Mouse (Mus musculus): ENCODE measurements around the gene Tbxas1. TPM values are rescaled to one million over a fixed set of nuclear protein-coding genes. Genes with fewer than 3 reads are reported as not detected.
A peak's percentile ranks its signal among the peaks of the same experiment; 100 is the strongest.

Tbxas1 gene
- polyA plus RNA-seq, 1 experiment from 2014 or later, result 1.1 TPM

DNA sequence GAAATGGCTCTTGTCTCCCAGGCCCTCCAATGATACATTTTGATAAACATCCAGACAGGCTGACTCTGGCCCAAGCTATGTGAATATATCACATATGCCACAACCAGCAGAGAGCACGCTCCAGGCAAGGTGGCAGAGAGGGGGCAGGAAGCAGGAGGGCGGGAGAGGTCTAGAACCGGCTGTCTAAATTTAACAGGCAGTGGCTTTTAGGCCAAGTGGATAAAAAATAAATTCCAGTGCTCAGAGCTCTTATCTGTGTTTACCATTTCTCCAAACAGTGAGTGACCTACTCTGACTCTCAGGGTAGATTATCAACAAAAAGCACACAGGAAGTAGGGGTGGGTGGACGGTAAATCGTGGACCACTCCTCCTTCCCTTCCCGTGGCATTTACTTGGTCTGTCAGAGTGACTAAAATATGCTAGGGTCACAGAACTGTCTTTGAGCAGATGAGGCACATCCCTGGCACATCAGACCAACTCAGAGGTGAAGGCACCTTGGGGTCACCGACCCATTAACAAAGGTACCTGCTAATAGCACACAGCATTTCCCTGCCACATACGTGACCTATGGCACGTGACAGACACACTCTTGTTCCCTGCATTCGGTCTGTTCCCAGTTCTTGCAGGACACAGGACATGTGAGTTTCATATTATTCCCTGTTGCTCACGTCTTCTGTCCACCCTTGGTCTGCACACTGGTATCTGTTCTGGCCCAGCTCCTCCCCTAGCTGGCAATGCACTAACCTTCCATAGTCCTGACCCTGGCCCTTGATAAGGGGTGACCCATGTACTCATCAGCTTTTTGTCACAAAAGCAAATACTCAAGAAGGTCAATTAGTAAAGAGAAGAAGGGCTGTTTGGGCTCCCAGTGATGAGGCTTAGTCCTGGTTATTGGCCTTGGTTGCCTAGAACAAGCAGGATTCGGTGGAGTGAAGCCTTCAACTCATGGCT, 184.6 kb downstream of the Tbxas1 start:
- DNase-seq (ENCODE audit: low spot score), result no peak
- H3K27ac ChIP-seq, result no peak overlapping the region
- no peaks in the 10 kb centered on the region for H3K9me3 ChIP-seq (replicated peaks)
- H3K4me3 ChIP-seq, result no peak overlapping the region
- peaks cover 31% of the 10 kb centered on the region for H3K4me1 ChIP-seq
- no peaks in the 10 kb centered on the region for H3K27me3 ChIP-seq (ENCODE audit: low read depth, poor library complexity, severe bottlenecking)
- no peaks in the 10 kb centered on the region for H3K36me3 ChIP-seq
- WGBS, result 72% methylated on average over 12 of the region's 12 CpGs

DNA sequence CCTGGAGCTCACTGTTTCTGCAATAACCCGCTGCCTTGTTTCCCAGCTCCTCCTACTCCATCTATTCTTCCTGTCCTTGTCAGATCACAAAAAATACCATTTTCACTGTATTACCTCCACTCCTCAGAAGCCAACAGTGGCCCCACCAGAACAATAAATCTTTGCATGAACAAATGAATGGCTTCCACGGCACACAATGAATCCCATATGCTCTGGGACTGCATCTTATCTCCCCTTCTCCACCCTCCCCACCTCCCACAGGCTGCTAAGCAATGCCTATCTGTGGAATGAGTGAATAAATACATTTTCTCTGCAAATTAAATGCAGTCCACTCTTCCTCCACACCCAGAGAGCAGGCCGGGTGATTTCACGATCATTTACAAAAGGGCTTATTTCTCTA, 186.0 kb downstream of the Tbxas1 start:
- 63% methylated on average over 4 of the region's 4 CpGs for WGBS
- Histone ChIP-seq H3K27ac (no peak overlapping the region), H3K4me3 (no peak overlapping the region), H3K9me3 (replicated peaks) (no peaks in the 10 kb centered on the region), H3K4me1 (peaks cover 20% of the 10 kb centered on the region), H3K27me3 (ENCODE audit: low read depth, poor library complexity, severe bottlenecking) (no peaks in the 10 kb centered on the region), H3K36me3 (no peaks in the 10 kb centered on the region)
- no peak for DNase-seq (ENCODE audit: low spot score)

DNA sequence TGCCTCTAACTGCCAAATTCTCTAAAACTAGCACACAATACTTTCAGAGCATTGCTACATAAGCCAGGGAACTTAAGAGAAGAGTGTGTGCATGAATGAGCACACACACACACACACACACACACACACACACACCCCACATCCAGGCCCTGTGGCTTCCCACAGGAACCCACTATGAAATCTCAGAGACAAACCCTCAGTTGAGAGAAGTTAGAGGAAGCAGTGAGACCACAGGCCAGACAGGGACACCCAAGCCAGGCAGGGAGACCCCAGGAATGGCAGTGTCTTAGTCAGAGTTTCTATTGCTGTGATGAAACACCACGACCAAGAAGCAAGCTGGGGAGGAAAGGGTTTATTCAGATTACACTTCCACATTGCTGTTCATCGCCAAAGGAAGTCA, 188.3 kb downstream of the Tbxas1 start:
- DNase-seq (ENCODE audit: low spot score), result no peak
- Histone ChIP-seq H3K36me3 (no peaks in the 10 kb centered on the region), H3K9me3 (replicated peaks) (no peaks in the 10 kb centered on the region), H3K27me3 (ENCODE audit: low read depth, poor library complexity, severe bottlenecking) (no peaks in the 10 kb centered on the region), H3K27ac (no peak overlapping the region), H3K4me3 (no peak overlapping the region), H3K4me1 (peaks cover 25% of the 10 kb centered on the region)
- 61% methylated on average over 2 of the region's 2 CpGs for WGBS

DNA sequence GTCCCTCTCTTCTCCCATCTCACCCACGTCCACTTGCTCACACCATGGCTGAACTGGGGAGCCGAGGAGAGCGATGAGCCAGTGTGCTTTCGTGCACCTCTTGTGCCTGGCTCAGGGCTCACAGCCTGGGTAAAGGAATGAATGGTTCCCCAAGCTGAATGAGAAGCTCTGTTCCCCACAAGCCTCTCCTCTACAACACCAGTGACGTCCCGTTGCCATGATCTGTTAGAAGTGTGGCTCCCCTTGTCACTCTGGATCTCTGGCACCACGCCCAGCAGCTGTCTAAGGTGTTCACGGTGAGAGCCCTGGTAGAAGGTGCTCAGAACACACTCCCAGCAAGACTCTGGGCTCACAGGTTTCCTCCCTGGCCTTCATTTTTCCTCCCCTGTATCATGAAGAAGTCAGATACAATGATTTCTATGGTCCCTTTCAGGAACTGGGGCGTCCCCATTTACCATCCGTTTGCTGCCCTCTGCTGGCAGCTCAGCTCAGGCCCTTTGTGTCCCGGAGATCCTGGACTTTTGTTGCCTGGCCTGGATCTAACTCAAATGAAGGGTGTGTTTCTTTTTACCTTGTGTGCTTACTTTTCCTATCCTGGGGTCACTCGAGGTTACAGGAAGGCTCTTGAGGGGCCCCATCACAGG, 191.9 kb downstream of the Tbxas1 start:
- no peaks in the 10 kb centered on the region for H3K36me3 ChIP-seq
- H3K4me1 ChIP-seq, result peaks cover 6% of the 10 kb centered on the region; the same call in 1 of the 2 replicates
- no peak overlapping the region for H3K4me3 ChIP-seq
- no peaks in the 10 kb centered on the region for H3K27me3 ChIP-seq (ENCODE audit: low read depth, poor library complexity, severe bottlenecking)
- peak; percentile 90 for DNase-seq (ENCODE audit: low spot score)
- WGBS, result 52% methylated on average over 12 of the region's 12 CpGs
- no peaks in the 10 kb centered on the region for H3K9me3 ChIP-seq (replicated peaks)
- H3K27ac ChIP-seq, result 0 out of 2 replicates have a peak overlapping the region, but pooled peaks have one; percentile 31

DNA sequence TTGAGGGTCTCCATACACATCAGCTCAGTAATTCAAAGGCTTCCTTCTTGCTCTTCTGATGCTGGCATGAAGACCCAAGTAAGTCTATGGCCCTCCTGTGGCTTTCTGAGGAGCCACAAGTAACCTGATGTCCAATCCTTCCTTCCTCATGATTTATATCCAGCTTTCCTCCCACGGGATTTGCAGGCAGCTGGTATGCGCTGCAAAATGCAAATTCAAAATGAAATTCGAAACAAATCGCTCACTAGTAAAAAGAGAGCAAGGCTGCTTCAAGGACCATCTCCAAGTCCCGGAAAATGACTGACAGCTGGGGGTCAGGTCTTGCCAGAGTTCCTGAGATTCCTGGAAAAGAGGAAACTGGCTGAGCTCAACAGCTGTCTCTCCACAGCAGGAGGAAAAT, 197.5 kb downstream of the Tbxas1 start:
- H3K36me3 ChIP-seq, result no peaks in the 10 kb centered on the region
- no peaks in the 10 kb centered on the region for H3K27me3 ChIP-seq (ENCODE audit: low read depth, poor library complexity, severe bottlenecking)
- H3K4me1 ChIP-seq, result peaks cover 5% of the 10 kb centered on the region; the same call in 1 of the 2 replicates
- no peak overlapping the region for H3K27ac ChIP-seq
- no peak overlapping the region for H3K4me3 ChIP-seq
- no peaks in the 10 kb centered on the region for H3K9me3 ChIP-seq (replicated peaks)
- WGBS, result 72% methylated on average over 5 of the region's 5 CpGs
- DNase-seq (ENCODE audit: low spot score), result no peak

DNA sequence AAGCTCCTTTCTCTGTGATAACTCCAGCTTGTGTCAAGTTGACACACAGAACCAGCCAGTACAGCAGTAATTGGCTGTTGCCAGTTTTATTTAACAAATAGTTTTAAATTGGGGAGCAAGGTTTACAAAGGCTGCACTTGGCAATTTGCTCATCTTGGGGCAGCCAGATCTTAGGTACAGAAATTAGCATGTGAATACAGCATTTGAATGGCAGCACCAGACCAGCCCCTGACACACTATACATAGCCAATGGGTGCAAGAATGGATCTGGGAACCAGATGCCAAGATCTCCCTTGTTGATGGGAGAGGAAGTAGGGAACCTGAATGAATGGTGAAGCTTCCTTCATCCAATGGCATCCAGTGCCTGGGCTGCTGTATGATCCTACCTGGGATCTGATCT, 199.0 kb downstream of the Tbxas1 start:
- H3K36me3 ChIP-seq, result no peaks in the 10 kb centered on the region
- no peak for DNase-seq (ENCODE audit: low spot score)
- no peak overlapping the region for H3K27ac ChIP-seq
- H3K4me1 ChIP-seq, result peaks cover 5% of the 10 kb centered on the region; the same call in 1 of the 2 replicates
- H3K4me3 ChIP-seq, result no peak overlapping the region
- H3K9me3 ChIP-seq (replicated peaks), result no peaks in the 10 kb centered on the region
- H3K27me3 ChIP-seq (ENCODE audit: low read depth, poor library complexity, severe bottlenecking), result no peaks in the 10 kb centered on the region

DNA sequence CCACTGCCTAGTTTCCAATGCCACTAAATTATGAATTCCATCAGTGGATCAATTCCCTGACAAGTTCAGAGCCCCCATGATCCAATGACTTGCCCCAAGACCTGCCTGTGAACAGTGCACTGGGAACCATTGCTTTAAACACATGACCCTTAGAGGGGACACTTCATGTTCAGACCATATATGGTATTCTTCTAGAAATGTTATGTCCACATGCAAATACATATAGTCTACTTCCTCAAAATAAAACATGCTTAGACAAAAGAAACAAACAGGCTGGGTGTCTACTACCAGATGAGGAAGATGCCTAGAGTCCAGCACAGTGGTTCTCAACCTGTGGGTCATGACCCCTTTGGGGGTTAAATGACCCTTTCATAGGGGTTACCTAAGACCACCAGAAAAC, 201.3 kb downstream of the Tbxas1 start:
- Histone ChIP-seq H3K9me3 (replicated peaks) (no peaks in the 10 kb centered on the region), H3K36me3 (no peaks in the 10 kb centered on the region), H3K27ac (no peak overlapping the region), H3K4me3 (no peak overlapping the region), H3K27me3 (ENCODE audit: low read depth, poor library complexity, severe bottlenecking) (no peaks in the 10 kb centered on the region), H3K4me1 (peaks cover 5% of the 10 kb centered on the region; the same call in 1 of the 2 replicates)
- DNase-seq (ENCODE audit: low spot score), result no peak

DNA sequence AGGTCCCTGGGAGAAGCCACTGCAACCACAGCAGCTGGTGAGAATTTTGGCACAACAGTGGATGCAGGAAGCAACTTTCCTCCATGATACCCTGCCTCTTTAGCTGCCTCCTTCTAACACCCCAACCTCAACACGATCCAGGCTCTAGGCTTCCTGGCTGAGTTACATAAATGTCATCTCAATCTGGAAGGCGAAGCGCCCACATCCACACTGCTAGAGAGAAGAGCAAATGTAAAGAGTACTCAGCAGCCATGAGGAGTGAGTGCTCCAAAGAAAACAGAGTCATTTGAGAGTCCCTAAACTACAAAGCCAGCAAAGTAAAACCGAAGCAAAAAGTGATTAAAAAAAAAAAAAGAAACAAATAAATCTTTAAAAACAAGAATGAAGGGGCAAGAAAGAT, 229.4 kb downstream of the Tbxas1 start:
- Histone ChIP-seq H3K4me3 (no peak overlapping the region), H3K9me3 (replicated peaks) (no peaks in the 10 kb centered on the region), H3K4me1 (no peaks in the 10 kb centered on the region), H3K27me3 (ENCODE audit: low read depth, poor library complexity, severe bottlenecking) (no peaks in the 10 kb centered on the region), H3K27ac (no peak overlapping the region), H3K36me3 (no peaks in the 10 kb centered on the region)
- no peak for DNase-seq (ENCODE audit: low spot score)
- 85% methylated on average over 4 of the region's 4 CpGs for WGBS

DNA sequence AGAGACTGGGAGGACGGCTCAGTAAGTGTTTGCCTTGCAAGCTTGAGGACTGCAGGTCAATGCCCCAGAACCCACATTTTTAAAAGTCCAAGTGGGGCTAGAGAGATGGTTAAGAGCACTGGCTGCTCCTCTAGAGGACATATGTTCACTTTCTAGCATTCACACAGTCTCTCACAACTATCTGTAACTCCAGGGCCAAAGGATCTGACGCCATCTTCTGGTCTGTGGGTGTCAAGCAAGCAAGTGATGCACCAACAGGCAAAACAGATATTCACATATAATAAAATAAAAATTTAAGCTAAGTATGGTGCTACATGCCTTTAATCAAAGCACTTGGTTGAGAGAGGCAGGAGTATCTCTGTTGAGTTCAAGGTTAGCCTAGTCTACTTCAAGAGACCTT, 231.6 kb downstream of the Tbxas1 start:
- Histone ChIP-seq H3K4me1 (no peaks in the 10 kb centered on the region), H3K27ac (no peak overlapping the region), H3K36me3 (no peaks in the 10 kb centered on the region), H3K27me3 (ENCODE audit: low read depth, poor library complexity, severe bottlenecking) (no peaks in the 10 kb centered on the region), H3K9me3 (replicated peaks) (no peaks in the 10 kb centered on the region), H3K4me3 (no peak overlapping the region)
- no peak for DNase-seq (ENCODE audit: low spot score)
- 58% methylated on average over 2 of the region's 2 CpGs for WGBS

DNA sequence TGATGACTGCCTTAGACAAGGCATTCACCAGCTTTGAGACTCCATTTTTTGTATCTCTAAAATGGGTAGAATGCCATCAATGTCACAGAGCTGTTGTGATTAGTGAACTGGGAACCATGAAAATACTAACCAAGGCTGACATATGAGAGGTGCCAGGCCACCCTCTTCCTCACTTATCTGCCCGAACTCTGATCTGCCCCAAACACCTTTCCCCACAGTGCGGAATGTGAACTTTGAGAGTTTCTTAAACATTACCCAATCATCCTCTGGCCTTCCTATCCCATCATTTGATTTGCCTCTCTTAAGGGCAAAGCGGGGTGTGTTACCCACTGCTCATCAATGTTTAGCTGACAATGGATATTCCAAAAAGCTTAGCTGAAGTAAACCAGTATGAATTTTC, 237.5 kb downstream of the Tbxas1 start:
- no peak for DNase-seq (ENCODE audit: low spot score)
- H3K27ac ChIP-seq, result no peak overlapping the region
- WGBS, result 83% methylated on average over 3 of the region's 3 CpGs
- H3K27me3 ChIP-seq (ENCODE audit: low read depth, poor library complexity, severe bottlenecking), result peaks cover 33% of the 10 kb centered on the region
- no peaks in the 10 kb centered on the region for H3K9me3 ChIP-seq (replicated peaks)
- no peak overlapping the region for H3K4me3 ChIP-seq
- no peaks in the 10 kb centered on the region for H3K36me3 ChIP-seq
- peaks cover 2% of the 10 kb centered on the region for H3K4me1 ChIP-seq

DNA sequence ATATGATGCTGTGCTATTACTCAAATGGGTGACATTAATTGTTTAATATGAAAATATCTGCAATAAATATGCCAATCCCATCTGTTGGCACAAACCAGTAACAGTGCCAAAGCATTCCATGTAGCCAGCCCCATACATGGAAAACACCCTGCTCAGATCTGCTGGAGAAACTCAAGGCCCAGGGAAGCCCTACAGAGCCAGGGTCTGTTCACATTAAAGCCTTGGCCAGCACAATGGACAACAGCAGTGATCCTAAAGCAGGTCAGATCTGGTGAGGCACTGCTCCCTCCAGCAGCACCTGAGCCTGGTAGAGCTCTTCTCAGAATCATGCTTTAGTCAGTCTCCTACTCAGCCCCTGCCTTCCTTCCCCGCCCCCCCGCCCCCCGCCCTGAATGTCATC, 237.9 kb downstream of the Tbxas1 start:
- Histone ChIP-seq H3K27ac (no peak overlapping the region), H3K27me3 (ENCODE audit: low read depth, poor library complexity, severe bottlenecking) (peaks cover 38% of the 10 kb centered on the region), H3K9me3 (replicated peaks) (no peaks in the 10 kb centered on the region), H3K4me3 (no peak overlapping the region), H3K4me1 (peaks cover 6% of the 10 kb centered on the region), H3K36me3 (no peaks in the 10 kb centered on the region)
- no peak for DNase-seq (ENCODE audit: low spot score)
- 92% methylated on average over 3 of the region's 3 CpGs for WGBS

DNA sequence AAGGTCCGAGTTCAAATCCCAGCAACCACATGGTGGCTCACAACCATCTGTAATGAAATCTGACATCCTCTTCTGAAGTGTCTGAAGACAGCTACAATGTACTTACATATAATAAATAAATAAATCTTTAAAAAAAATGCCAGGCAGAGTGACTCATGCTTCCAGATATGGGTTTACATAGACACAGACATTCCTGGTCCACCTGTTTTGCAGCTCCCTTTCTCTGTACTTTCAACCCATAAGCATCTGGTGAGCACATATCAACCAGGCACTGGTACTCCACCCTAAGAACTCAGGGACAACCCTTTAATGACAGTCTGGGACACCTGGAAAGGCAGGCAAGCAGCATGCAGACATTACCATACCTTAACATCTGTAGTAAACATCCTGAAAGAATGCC, 240.2 kb downstream of the Tbxas1 start:
- H3K27me3 ChIP-seq (ENCODE audit: low read depth, poor library complexity, severe bottlenecking), result peaks cover 61% of the 10 kb centered on the region
- no peak overlapping the region for H3K27ac ChIP-seq
- no peak overlapping the region for H3K4me3 ChIP-seq
- H3K4me1 ChIP-seq, result peaks cover 11% of the 10 kb centered on the region
- no peaks in the 10 kb centered on the region for H3K36me3 ChIP-seq
- 78% methylated on average over 1 of the region's 1 CpGs for WGBS
- no peak for DNase-seq (ENCODE audit: low spot score)
- H3K9me3 ChIP-seq (replicated peaks), result no peaks in the 10 kb centered on the region; the same call in 1 of the 2 replicates

Measured in limb, embryonic 10.5 days (tissue).